Mouse (Mus musculus) MEL (cell line): ENCODE measurements around the gene Taf6.
"Not testable (repeated sequence)": the region's sequence is repeated elsewhere in the genome, so short reads cannot be mapped to it uniquely, and the experiment has no call there.

Experiments used
- CTCF ChIP-seq, 3 experiments: IDR thresholded peaks in 2 of 3; conservative IDR thresholded peaks in 1 of 3; 2 replicates each; pipeline ENCODE4 v1.5.1; 2011 to 2012; ENCODE audit warnings: low read length in 3 of 3, low read depth in 2 of 3, mild to moderate bottlenecking in 2 of 3, improper control_type of control experiment in 1 of 3, inconsistent platforms in 1 of 3, mixed read lengths in 1 of 3, moderate library complexity in 1 of 3; ENCODE audit not compliant: control insufficient read depth in 1 of 3, insufficient read depth in 1 of 3, poor library complexity in 1 of 3, severe bottlenecking in 1 of 3
- ELF1 ChIP-seq: IDR thresholded peaks from 2 replicates; pipeline ENCODE4 v1.6.1; 2014; ENCODE audit warnings: low read depth, mild to moderate bottlenecking, inconsistent platforms, low read length, improper control_type of control experiment, moderate library complexity
- EP300 ChIP-seq, 2 experiments: IDR thresholded peaks; 2 replicates each; pipeline ENCODE4 v1.6.1; 2011; ENCODE audit warnings: improper control_type of control experiment in 2 of 2, low read length in 2 of 2, low read depth in 1 of 2, mild to moderate bottlenecking in 1 of 2
- GATA1 ChIP-seq: IDR thresholded peaks from 2 replicates; pipeline ENCODE4 v1.6.1; 2011; ENCODE audit warnings: low read depth, low read length, improper control_type of control experiment
- HCFC1 ChIP-seq: IDR thresholded peaks from 2 replicates; pipeline ENCODE4 v1.6.1; 2012; ENCODE audit warnings: low read depth, mild to moderate bottlenecking, inconsistent platforms, low read length, improper control_type of control experiment, moderate library complexity
- MAFK ChIP-seq: IDR thresholded peaks from 2 replicates; pipeline ENCODE4 v1.6.1; 2011; ENCODE audit warnings: low read depth, mild to moderate bottlenecking, low read length, improper control_type of control experiment, borderline replicate concordance
- MAZ ChIP-seq: IDR thresholded peaks from 2 replicates; pipeline ENCODE4 v1.6.1; 2012; ENCODE audit warnings: low read depth, mild to moderate bottlenecking, inconsistent platforms, low read length, improper control_type of control experiment
- POLR2A ChIP-seq, 2 experiments: IDR thresholded peaks; 2 replicates each; pipeline ENCODE4 v1.6.1; 2011 to 2012; ENCODE audit warnings: low read length in 2 of 2, mild to moderate bottlenecking in 2 of 2, control low read depth in 1 of 2, improper control_type of control experiment in 1 of 2, low read depth in 1 of 2, moderate library complexity in 1 of 2; ENCODE audit not compliant: control insufficient read depth in 1 of 2, insufficient read depth in 1 of 2, poor library complexity in 1 of 2
- ZC3H11A ChIP-seq: IDR thresholded peaks from 2 replicates; pipeline ENCODE4 v1.6.1; 2012; ENCODE audit warnings: low read depth, mild to moderate bottlenecking, inconsistent platforms, low read length, improper control_type of control experiment
- ZMIZ1 ChIP-seq: IDR thresholded peaks from 2 replicates; pipeline ENCODE4 v1.6.1; 2012; ENCODE audit warnings: low read depth, mild to moderate bottlenecking, inconsistent platforms, low read length, improper control_type of control experiment, moderate library complexity

DNA sequence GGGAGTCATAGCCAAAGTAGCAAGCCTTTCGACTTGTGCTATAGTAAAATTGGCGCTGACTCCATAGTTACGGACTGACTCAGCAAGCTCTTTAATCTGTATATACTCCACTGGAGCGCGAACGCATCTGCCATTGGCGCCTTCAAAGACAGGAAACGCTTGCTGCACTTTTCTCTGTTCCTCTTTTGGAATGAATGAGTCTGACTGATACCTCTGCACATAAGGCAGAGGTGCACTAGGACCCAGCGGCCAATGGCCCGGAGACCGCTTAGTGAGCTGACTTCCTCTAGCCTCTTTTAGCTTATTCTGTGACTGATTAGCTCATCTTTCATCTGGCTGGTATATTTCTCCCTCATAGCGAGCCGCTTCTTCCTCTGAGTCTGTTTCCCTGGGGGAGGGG, 29.4 kb upstream of the Taf6 start:
- not testable (repeated sequence) for TF ChIP-seq ZMIZ1; CTCF (IDR thresholded peaks at IDR 0.05 in 2 of 3, conservative IDR thresholded peaks at IDR 0.05 in 1 of 3; ENCODE audit: control insufficient read depth in 1 of 3, insufficient read depth in 1 of 3, low read depth in 2 of 3, low read length in 3 of 3, poor library complexity in 1 of 3, severe bottlenecking in 1 of 3); EP300 (IDR thresholded peaks at IDR 0.05; ENCODE audit: low read depth in 1 of 2, low read length in 2 of 2); HCFC1; POLR2A (IDR thresholded peaks at IDR 0.05; ENCODE audit: control insufficient read depth in 1 of 2, insufficient read depth in 1 of 2, low read depth in 1 of 2, low read length in 2 of 2, poor library complexity in 1 of 2); MAFK; MAZ; GATA1; ZC3H11A; ELF1
